ENCODE assay signal across 7 mouse cellular contexts in the genomic region with DNA sequence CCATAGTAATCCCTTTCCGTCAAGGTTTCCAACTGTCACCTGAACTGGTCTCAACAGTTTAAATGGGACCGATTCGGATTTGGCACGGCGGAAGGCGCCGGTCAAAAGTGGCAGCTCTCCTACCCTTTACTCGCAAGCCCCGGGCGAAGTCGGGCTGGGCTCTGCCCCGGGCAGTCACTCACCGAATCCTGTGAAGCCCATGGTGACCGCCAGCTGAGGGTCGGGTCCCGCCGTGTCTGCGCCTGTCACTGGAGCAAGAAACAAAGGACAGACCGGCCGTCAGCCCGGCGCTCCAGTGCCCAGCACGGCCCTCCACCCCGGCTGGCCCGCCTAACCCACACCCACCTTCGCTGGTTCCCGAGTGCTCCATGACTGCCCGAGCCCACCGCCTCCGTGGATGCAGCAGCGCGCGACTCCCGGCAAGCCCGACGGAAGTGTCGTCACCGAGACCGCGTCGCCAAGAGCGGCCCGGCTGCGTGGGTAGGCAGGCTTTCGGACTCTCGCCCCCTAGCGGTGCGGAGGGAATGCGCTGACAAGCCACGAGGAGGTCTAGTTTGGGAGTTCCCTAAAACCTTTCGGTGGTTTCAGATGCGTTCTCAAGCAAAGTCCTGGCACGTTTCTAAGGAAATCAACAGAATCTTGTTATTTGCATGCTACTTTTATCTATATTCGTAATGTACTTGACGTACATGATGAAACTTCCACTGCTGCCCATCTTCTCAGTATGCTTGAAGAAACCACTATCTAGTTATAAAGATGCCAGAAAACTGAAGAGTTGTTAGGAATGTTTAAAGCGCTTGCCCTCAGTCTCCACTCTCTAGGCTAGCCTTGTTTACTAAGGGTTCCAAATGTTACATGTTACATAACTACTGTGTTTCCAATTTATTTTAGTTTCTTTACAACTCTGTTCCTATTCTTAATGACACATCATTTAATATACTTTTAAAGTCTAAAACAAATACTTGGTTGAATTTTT. TPM values are rescaled to one million over a fixed set of nuclear protein-coding genes. Genes with fewer than 3 reads are reported as not detected.
DNase-seq lines count a peak whose midpoint lies in the region; ATAC-seq lines count a peak whose summit lies in the region.

A gene (minus strand): TSS at position 436 of the 976 bp plus-strand sequence.

- ATAC-seq in embryonic facial prominence, embryonic 11.5 days (replicated peaks; ENCODE audit: insufficient number of reproducible peaks, low FRiP score, low TSS enrichment, low read depth): peak; percentile 94
- peak; percentile 99 for ATAC-seq in granulocyte monocyte progenitor cell, adult 5-6 weeks (replicated peaks; ENCODE audit: poor library complexity, severe bottlenecking)
- ATAC-seq in midbrain, embryonic 13.5 days: peak; percentile 97

- no peaks in the 10 kb centered on the region for H3K36me3 ChIP-seq in embryonic facial prominence, embryonic 11.5 days (replicated peaks; ENCODE audit: control insufficient read depth, insufficient read depth, low read depth, low read length)
- H3K36me3 ChIP-seq in limb, embryonic 10.5 days: peaks cover 28% of the 10 kb centered on the region
- H3K36me3 ChIP-seq in midbrain, embryonic 13.5 days: peaks cover 19% of the 10 kb centered on the region

- H3K9me3 ChIP-seq in embryonic facial prominence, embryonic 11.5 days (replicated peaks; ENCODE audit: control insufficient read depth, low read length): no peaks in the 10 kb centered on the region
- no peaks in the 10 kb centered on the region for H3K9me3 ChIP-seq in limb, embryonic 10.5 days (replicated peaks)
- no peaks in the 10 kb centered on the region for H3K9me3 ChIP-seq in midbrain, embryonic 13.5 days

- no peaks in the 10 kb centered on the region for H3K27me3 ChIP-seq in embryonic facial prominence, embryonic 11.5 days (ENCODE audit: control insufficient read depth, insufficient read depth, low read length)
- H3K27me3 ChIP-seq in limb, embryonic 10.5 days (ENCODE audit: low read depth, poor library complexity, severe bottlenecking): no peaks in the 10 kb centered on the region
- no peaks in the 10 kb centered on the region for H3K27me3 ChIP-seq in midbrain, embryonic 13.5 days

- 2% methylated on average over 56 of the region's 56 CpGs for WGBS in embryonic facial prominence, embryonic 11.5 days
- 3% methylated on average over 56 of the region's 56 CpGs for WGBS in limb, embryonic 10.5 days
- 3% methylated on average over 56 of the region's 56 CpGs for WGBS in midbrain, embryonic 13.5 days

- no peaks in the 10 kb centered on the region; the same call in 1 of the 2 replicates for H3K4me1 ChIP-seq in embryonic facial prominence, embryonic 11.5 days (ENCODE audit: control insufficient read depth, insufficient read depth, low read length)
- H3K4me1 ChIP-seq in limb, embryonic 10.5 days: peaks cover 5% of the 10 kb centered on the region
- peaks cover 5% of the 10 kb centered on the region for H3K4me1 ChIP-seq in midbrain, embryonic 13.5 days (replicated peaks)

- peak within 1 kb of the TSS; percentile 32 for H3K4me2 ChIP-seq in embryonic facial prominence, embryonic 11.5 days (ENCODE audit: low read depth, low read length)
- peak within 1 kb of the TSS; percentile 57 for H3K4me2 ChIP-seq in midbrain, embryonic 13.5 days (replicated peaks)

- no peak within 1 kb of the TSS for H3K27ac ChIP-seq in embryonic facial prominence, embryonic 11.5 days (replicated peaks; ENCODE audit: low read depth, low read length)
- peak within 1 kb of the TSS; percentile 76 for H3K27ac ChIP-seq in limb, embryonic 10.5 days
- H3K27ac ChIP-seq in midbrain, embryonic 13.5 days: peak within 1 kb of the TSS; percentile 9

- peak; percentile 98 for DNase-seq in adrenal gland, postnatal 14 days
- DNase-seq in embryonic facial prominence, embryonic 11.5 days (ENCODE audit: low spot score): peak; percentile 97
- peak; percentile 88 for DNase-seq in kidney, adult 11 months
- peak; percentile 100 for DNase-seq in limb, embryonic 10.5 days (ENCODE audit: low spot score)
- peak; percentile 96 for DNase-seq in spleen, adult 12 weeks (ENCODE audit: low spot score)

- H3K4me3 ChIP-seq in embryonic facial prominence, embryonic 11.5 days (ENCODE audit: low read depth, low read length): peak within 1 kb of the TSS; percentile 76
- H3K4me3 ChIP-seq in limb, embryonic 10.5 days: peak within 1 kb of the TSS; percentile 74
- peak within 1 kb of the TSS; percentile 77 for H3K4me3 ChIP-seq in midbrain, embryonic 13.5 days (replicated peaks)

- peak within 1 kb of the TSS; percentile 85 for H3K9ac ChIP-seq in embryonic facial prominence, embryonic 11.5 days (replicated peaks; ENCODE audit: low read length)
- peak within 1 kb of the TSS; percentile 86 for H3K9ac ChIP-seq in midbrain, embryonic 13.5 days (replicated peaks)

RNA-seq across cellular contexts. Expression of the gene that starts here (rescaled TPM):
- 27.9 and 31.0 TPM in 2 replicates for total RNA-seq in adrenal gland, postnatal 14 days (2021)
- polyA plus RNA-seq in embryonic facial prominence, embryonic 11.5 days (2014; fragmentation: Nextera tagmentation; extraction: Ambion mirVana): 68.8 and 70.5 TPM in 2 replicates
- 39.0 and 39.8 TPM in 2 replicates for total RNA-seq in granulocyte monocyte progenitor cell, adult 5-6 weeks (2014; fragmentation: Nextera tagmentation)
- total RNA-seq in granulocyte monocyte progenitor cell, adult 5-6 weeks (2017): 41.4 and 45.5 TPM in 2 replicates
- polyA plus RNA-seq in limb, embryonic 10.5 days (2016; fragmentation: Nextera tagmentation; extraction: Ambion mirVana): 68.4 and 71.4 TPM in 2 replicates
- polyA plus RNA-seq in midbrain, embryonic 13.5 days (2015; fragmentation: Nextera tagmentation; extraction: Ambion mirVana): 72.6 and 75.5 TPM in 2 replicates
